Mouse (Mus musculus) monocyte, adult 2 months (primary cell): Measurements from ENCODE around the gene Pef1.

Experiments
- DNase-seq, 2 experiments: peaks; one replicate each; pipeline ENCODE4 v3.0.0; 2022; ENCODE audit warnings: low spot score in 2 of 2, low read depth in 1 of 2

Pef1 gene

GRCm38 (mm10) chr4:130087293-130087692, 15.1 kb upstream of the Pef1 start:
- peak; percentile 59 to 84 for DNase-seq

- no peak for DNase-seq
Observed at GRCm38 (mm10) chr4:130095137-130095536, 7.2 kb upstream of the Pef1 start.

GRCm38 (mm10) chr4:130101183-130101582, 1.2 kb upstream of the Pef1 start:
- DNase-seq, result no peak

GRCm38 (mm10) chr4:130103632-130104031, 1.3 kb downstream of the Pef1 start:
- no peak for DNase-seq

GRCm38 (mm10) chr4:130104584-130104983, 2.2 kb downstream of the Pef1 start:
- no peak for DNase-seq

GRCm38 (mm10) chr4:130107065-130107443, 4.7 kb downstream of the Pef1 start:
- DNase-seq, result no peak

GRCm38 (mm10) chr4:130107444-130108131, 5.2 kb downstream of the Pef1 start:
- DNase-seq, result peak; percentile 97 to 98

- no peak for DNase-seq
Observed at GRCm38 (mm10) chr4:130108929-130109328, 6.6 kb downstream of the Pef1 start.

GRCm38 (mm10) chr4:130109666-130110065, 7.3 kb downstream of the Pef1 start:
- DNase-seq, result no peak

GRCm38 (mm10) chr4:130110091-130110490, 7.7 kb downstream of the Pef1 start:
- DNase-seq, result no peak

- peak; percentile 41 to 57 for DNase-seq
Observed at GRCm38 (mm10) chr4:130112299-130112698, 9.9 kb downstream of the Pef1 start.

GRCm38 (mm10) chr4:130112732-130113131, 10.4 kb downstream of the Pef1 start:
- DNase-seq, result no peak

GRCm38 (mm10) chr4:130120752-130121151, 18.4 kb downstream of the Pef1 start:
- no peak for DNase-seq

- DNase-seq, result no peak
Observed at GRCm38 (mm10) chr4:130121560-130121959, 19.2 kb downstream of the Pef1 start.

GRCm38 (mm10) chr4:130123020-130123419, 20.7 kb downstream of the Pef1 start:
- no peak for DNase-seq

GRCm38 (mm10) chr4:130124110-130124509, 21.8 kb downstream of the Pef1 start:
- no peak for DNase-seq

GRCm38 (mm10) chr4:130125164-130125563, 22.8 kb downstream of the Pef1 start:
- DNase-seq, result no peak

- DNase-seq, result no peak
Observed at GRCm38 (mm10) chr4:130125935-130126334, 23.6 kb downstream of the Pef1 start.

- DNase-seq, result no peak
Observed at GRCm38 (mm10) chr4:130128907-130129306, 26.5 kb downstream of the Pef1 start.

GRCm38 (mm10) chr4:130130082-130130481, 27.7 kb downstream of the Pef1 start:
- no peak for DNase-seq

- DNase-seq, result no peak
Observed at GRCm38 (mm10) chr4:130130641-130131350, 28.4 kb downstream of the Pef1 start.

- no peak for DNase-seq
Observed at GRCm38 (mm10) chr4:130131448-130132105, 29.2 kb downstream of the Pef1 start.
